Mouse (Mus musculus): ENCODE measurements at regions not wholly inside any gene's neighbourhood (a gene's known extent, or its start where the extent isn't known, plus 50 kb on each side); places are given as distances from the start of the nearest gene placed in this dataset.

DNA sequence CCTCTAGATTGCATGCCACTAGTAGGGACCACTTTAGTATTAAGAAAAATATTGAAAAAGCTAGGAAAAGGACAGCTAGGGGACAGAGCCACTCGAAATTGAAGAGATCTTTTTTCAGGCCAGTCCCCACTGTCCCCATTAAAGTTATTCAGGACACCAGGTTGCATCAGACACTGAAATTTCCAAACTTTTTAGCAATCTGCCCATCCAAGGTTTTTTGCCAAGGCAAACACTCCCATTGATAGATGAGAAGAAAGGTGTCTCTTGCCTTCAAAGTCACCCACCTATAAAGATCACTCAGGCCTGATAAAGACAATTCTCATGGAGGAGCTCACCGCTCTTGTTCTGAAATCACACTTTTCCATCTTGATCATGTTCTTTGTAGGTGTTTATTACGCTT is 552.1 kb upstream of the Gm19410 start:
- Histone ChIP-seq H3K27me3 (replicated peaks; ENCODE audit: control insufficient read depth, insufficient read depth, low read length) (no peaks in the 10 kb centered on the region), H3K4me1 (ENCODE audit: control insufficient read depth, insufficient read depth, low read length) (no peaks in the 10 kb centered on the region), H3K4me3 (ENCODE audit: low read length) (no peak overlapping the region), H3K27ac (ENCODE audit: low read length) (no peak overlapping the region), H3K9me3 (ENCODE audit: control insufficient read depth, low read length) (no peaks in the 10 kb centered on the region), H3K9ac (ENCODE audit: low read depth, low read length) (no peak overlapping the region), H3K36me3 (ENCODE audit: control insufficient read depth, insufficient read depth, low read length) (no peaks in the 10 kb centered on the region), H3K4me2 (ENCODE audit: low read depth, low read length) (no peak overlapping the region)
- 79% methylated on average over 3 of the region's 3 CpGs for WGBS
- no peak for ATAC-seq

DNA sequence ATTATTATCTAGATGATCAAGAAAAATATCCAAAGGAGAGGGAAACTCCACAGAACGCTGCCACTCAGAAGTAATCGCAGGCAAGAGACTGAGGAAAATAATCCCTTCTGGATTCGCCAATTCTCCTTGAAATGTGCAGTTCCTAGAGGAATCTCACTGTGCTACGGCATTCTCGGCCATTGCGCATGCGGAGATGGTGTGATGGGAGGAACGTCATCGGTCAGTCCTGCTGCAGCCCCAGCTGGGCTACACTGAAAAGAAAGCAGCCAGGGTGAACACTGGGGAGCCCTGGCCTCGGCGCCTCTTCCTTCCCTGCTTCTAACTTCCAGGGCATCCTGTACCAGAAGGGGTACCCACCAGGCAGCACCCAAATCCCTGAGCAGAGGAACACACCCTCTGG is 548.0 kb upstream of the Gm19410 start:
- Histone ChIP-seq H3K4me1 (ENCODE audit: control insufficient read depth, insufficient read depth, low read length) (no peaks in the 10 kb centered on the region), H3K36me3 (ENCODE audit: control insufficient read depth, insufficient read depth, low read length) (no peaks in the 10 kb centered on the region), H3K4me2 (ENCODE audit: low read depth, low read length) (no peak overlapping the region), H3K9me3 (ENCODE audit: control insufficient read depth, low read length) (no peaks in the 10 kb centered on the region), H3K27me3 (replicated peaks; ENCODE audit: control insufficient read depth, insufficient read depth, low read length) (no peaks in the 10 kb centered on the region), H3K27ac (ENCODE audit: low read length) (no peak overlapping the region), H3K9ac (ENCODE audit: low read depth, low read length) (no peak overlapping the region), H3K4me3 (ENCODE audit: low read length) (no peak overlapping the region)
- 90% methylated on average over 11 of the region's 11 CpGs for WGBS
- ATAC-seq: no peak

DNA sequence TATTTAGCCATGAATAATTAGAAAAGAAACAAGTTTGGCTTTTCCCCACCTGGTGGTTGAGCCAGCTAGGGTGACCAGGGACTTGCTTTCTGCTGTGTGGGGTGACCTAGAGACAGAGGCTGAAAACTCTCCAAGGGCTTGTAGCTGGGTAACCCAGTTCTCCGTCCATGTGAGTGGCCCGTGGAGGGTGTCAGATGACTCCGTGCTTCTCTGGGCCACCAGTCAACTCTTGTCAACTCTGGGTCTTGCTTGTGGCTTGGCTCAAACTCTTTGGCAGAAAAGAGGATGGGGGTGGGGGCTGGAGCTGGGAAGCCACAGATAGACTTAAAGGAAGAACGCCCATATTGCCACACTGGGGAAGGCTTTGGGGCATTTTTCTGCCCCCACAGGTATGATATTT is 547.3 kb upstream of the Gm19410 start:
- no peak for ATAC-seq
- no peaks in the 10 kb centered on the region for H3K36me3 ChIP-seq (ENCODE audit: control insufficient read depth, insufficient read depth, low read length)
- H3K9ac ChIP-seq (ENCODE audit: low read depth, low read length): no peak overlapping the region
- H3K4me3 ChIP-seq (ENCODE audit: low read length): no peak overlapping the region
- WGBS: 74% methylated on average over 4 of the region's 4 CpGs
- H3K27me3 ChIP-seq (replicated peaks; ENCODE audit: control insufficient read depth, insufficient read depth, low read length): no peaks in the 10 kb centered on the region
- no peaks in the 10 kb centered on the region for H3K4me1 ChIP-seq (ENCODE audit: control insufficient read depth, insufficient read depth, low read length)
- no peak overlapping the region for H3K27ac ChIP-seq (ENCODE audit: low read length)
- no peak overlapping the region for H3K4me2 ChIP-seq (ENCODE audit: low read depth, low read length)
- H3K9me3 ChIP-seq (ENCODE audit: control insufficient read depth, low read length): no peaks in the 10 kb centered on the region

DNA sequence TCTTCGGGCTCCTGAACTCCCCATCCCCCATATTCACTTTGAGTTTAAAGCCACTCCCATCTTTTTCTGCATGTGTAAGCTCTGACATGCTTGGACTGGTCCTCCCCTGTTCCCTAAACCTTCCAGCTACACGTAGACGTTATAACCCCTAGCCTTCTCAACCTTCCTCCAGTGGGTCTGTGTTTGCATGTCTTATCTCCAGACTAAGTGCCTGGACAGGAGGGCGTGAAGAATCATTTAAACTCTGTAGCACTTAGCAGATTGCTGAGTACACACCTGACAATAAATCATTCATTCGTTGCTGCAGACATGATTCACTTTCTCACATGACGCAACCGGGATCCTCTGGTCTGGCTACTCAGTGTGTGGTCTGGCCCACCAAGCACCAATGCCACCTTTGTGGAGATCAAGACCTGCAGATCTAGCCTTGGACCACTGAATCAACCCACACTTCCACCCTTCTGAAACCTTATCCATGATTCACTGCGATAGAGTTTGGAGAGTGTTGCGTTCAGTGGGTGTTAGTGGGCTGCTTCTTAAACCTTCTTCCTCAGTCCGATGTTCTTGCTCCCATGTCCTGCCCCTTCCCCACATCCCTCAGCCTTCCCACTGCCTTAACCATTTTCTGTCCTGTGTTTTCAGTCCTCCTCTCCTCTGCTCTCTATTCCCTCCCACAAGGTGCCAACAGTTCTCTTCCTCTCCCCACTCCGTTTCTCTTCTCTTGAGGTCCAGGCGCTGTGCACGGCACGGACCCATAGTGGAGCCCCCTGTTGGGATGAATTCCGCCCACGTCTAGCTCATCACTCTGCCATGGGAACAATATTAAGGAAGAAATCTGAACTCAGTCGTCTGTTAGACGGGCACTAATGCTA is 541.3 kb upstream of the Gm19410 start:
- Histone ChIP-seq H3K27me3 (replicated peaks; ENCODE audit: control insufficient read depth, insufficient read depth, low read length) (no peaks in the 10 kb centered on the region), H3K4me3 (ENCODE audit: low read length) (peak overlapping the region; percentile 12), H3K36me3 (ENCODE audit: control insufficient read depth, insufficient read depth, low read length) (no peaks in the 10 kb centered on the region), H3K4me2 (ENCODE audit: low read depth, low read length) (peak overlapping the region; percentile 40), H3K4me1 (ENCODE audit: control insufficient read depth, insufficient read depth, low read length) (no peaks in the 10 kb centered on the region), H3K27ac (ENCODE audit: low read length) (no peak overlapping the region), H3K9me3 (ENCODE audit: control insufficient read depth, low read length) (no peaks in the 10 kb centered on the region), H3K9ac (ENCODE audit: low read depth, low read length) (no peak overlapping the region)
- peak; percentile 95 for ATAC-seq
- WGBS: 50% methylated on average over 18 of the region's 18 CpGs

DNA sequence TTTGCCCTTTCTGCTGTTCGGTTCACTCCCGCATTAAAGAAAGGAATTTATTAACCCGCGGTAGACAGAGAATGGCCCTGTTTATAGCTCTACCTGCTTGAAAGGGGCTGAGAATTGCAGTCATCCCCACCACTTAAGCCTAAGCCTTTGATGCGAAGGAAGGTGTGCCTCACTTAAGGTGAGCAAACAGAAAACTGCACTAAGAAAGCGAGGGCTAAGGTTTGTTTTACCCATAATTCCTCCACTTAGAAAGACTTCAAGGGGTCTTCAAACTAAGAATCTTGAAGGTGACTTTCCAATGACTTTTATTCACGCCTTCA is 540.7 kb upstream of the Gm19410 start:
- H3K27ac ChIP-seq (ENCODE audit: low read length): no peak overlapping the region
- no peak overlapping the region for H3K9ac ChIP-seq (ENCODE audit: low read depth, low read length)
- 58% methylated on average over 7 of the region's 7 CpGs for WGBS
- no peaks in the 10 kb centered on the region for H3K36me3 ChIP-seq (ENCODE audit: control insufficient read depth, insufficient read depth, low read length)
- ATAC-seq: no peak
- H3K4me1 ChIP-seq (ENCODE audit: control insufficient read depth, insufficient read depth, low read length): no peaks in the 10 kb centered on the region
- H3K4me2 ChIP-seq (ENCODE audit: low read depth, low read length): peak overlapping the region; percentile 40; the same call in 1 of the 2 replicates
- H3K9me3 ChIP-seq (ENCODE audit: control insufficient read depth, low read length): no peaks in the 10 kb centered on the region
- no peaks in the 10 kb centered on the region for H3K27me3 ChIP-seq (replicated peaks; ENCODE audit: control insufficient read depth, insufficient read depth, low read length)
- no peak overlapping the region for H3K4me3 ChIP-seq (ENCODE audit: low read length)

DNA sequence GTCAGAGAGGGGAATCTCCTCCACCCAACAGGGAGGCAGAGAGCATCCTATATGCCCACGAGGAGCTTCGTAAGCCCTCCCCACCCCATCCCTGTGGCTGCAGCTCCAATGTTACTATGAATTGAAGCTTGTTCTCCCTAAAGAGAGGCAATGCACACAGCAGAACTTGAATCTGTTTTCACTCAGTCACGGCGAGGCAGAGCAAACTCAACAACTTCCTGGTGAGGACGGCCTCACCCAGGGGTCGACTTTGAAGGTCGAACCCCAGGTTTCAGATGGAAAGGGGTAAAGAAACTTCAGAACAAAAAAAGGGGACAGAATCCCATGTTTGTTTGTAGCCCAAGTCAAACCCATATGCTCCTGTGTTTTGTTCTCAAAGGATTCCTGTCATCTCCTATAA is 538.5 kb upstream of the Gm19410 start:
- H3K9me3 ChIP-seq (ENCODE audit: control insufficient read depth, low read length): no peaks in the 10 kb centered on the region
- H3K9ac ChIP-seq (ENCODE audit: low read depth, low read length): no peak overlapping the region
- WGBS: 61% methylated on average over 7 of the region's 7 CpGs
- no peak overlapping the region for H3K27ac ChIP-seq (ENCODE audit: low read length)
- ATAC-seq: no peak
- H3K27me3 ChIP-seq (replicated peaks; ENCODE audit: control insufficient read depth, insufficient read depth, low read length): no peaks in the 10 kb centered on the region
- H3K4me2 ChIP-seq (ENCODE audit: low read depth, low read length): no peak overlapping the region
- H3K36me3 ChIP-seq (ENCODE audit: control insufficient read depth, insufficient read depth, low read length): no peaks in the 10 kb centered on the region
- H3K4me3 ChIP-seq (ENCODE audit: low read length): no peak overlapping the region
- no peaks in the 10 kb centered on the region for H3K4me1 ChIP-seq (ENCODE audit: control insufficient read depth, insufficient read depth, low read length)

DNA sequence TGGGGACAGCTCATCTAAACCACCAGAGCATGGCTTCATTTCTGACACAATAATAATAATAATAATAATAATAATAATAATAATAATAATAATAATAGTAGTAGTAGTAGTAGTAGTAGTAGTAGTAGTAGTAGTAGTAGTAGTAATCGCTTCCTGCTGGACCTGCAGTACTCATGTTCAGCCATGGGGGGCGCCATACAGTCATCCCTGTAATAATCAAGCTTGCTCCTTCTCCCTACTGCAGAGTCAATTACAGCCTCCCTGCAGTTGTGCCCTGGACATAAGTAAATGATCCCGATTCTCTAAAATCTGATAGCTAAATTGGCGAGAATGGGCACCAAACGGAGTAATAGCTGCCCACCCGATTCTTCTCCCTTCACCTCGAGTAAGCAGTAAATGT is 537.1 kb upstream of the Gm19410 start:
- Histone ChIP-seq H3K36me3 (ENCODE audit: control insufficient read depth, insufficient read depth, low read length) (no peaks in the 10 kb centered on the region), H3K27ac (ENCODE audit: low read length) (no peak overlapping the region), H3K4me2 (ENCODE audit: low read depth, low read length) (no peak overlapping the region), H3K4me3 (ENCODE audit: low read length) (no peak overlapping the region), H3K9ac (ENCODE audit: low read depth, low read length) (no peak overlapping the region), H3K4me1 (ENCODE audit: control insufficient read depth, insufficient read depth, low read length) (no peaks in the 10 kb centered on the region), H3K9me3 (ENCODE audit: control insufficient read depth, low read length) (no peaks in the 10 kb centered on the region), H3K27me3 (replicated peaks; ENCODE audit: control insufficient read depth, insufficient read depth, low read length) (no peaks in the 10 kb centered on the region)
- no peak for ATAC-seq
- WGBS: 86% methylated on average over 7 of the region's 7 CpGs

DNA sequence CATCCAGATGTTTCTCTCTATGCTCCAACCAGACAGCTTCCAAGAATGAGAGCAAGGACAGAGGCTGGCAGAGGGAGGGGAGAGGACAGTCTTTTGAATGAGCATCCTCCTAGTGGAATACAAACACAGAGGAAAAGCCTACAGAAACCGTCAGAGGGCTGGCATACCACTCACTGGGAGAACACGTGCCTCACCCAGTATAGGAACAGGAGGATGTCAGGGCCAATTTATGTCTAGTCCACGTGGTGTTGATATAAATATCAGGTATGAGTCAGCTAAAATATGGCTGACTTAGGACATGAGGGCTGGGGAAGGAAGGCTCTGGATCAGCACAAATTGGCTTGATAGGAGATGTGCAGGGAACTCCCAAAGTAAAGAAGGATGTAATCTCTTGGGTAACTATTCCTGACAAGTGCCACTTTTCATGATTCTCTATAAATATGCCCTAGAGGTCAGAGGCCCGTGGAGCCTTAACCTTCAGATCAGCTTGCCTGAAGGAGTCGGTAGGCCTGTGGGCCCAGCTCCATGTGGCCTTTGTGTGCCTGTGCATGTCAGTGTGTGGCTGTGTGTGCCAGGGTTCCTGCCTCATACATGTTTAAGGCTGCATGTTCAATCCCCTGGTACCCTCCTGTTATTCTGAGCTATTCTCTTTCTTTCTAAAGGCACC is 531.9 kb upstream of the Gm19410 start:
- WGBS: 47% methylated on average over 5 of the region's 5 CpGs
- ATAC-seq: no peak
- no peak overlapping the region for H3K27ac ChIP-seq (ENCODE audit: low read length)

DNA sequence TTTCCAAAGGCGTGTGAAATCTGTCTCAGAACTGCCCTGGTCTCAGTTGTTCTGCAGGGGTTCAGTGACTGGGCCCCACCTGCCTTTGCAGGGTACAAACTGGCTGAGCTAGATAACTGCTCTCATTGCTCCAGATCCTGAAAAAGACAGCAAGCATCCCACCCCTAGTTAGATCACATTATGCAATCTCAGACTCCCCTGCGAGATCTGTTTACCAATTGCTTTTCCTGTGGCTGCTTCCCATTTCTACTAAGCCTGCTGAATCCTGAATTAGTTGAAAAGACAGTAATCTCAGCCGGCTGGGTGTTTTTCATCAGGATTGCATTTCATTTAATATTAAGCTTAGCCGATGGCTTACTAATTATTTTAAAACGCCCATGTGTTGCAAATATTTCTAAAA is 531.2 kb upstream of the Gm19410 start:
- H3K27ac ChIP-seq (ENCODE audit: low read length): no peak overlapping the region
- ATAC-seq: no peak

More for the DNA sequence above, 531.9 kb upstream of the Gm19410 start:
- no peak overlapping the region for H3K4me3 ChIP-seq (ENCODE audit: low read length)
- H3K9me3 ChIP-seq (ENCODE audit: control insufficient read depth, low read length): no peaks in the 10 kb centered on the region
- no peak overlapping the region for H3K4me2 ChIP-seq (ENCODE audit: low read depth, low read length)
- no peaks in the 10 kb centered on the region; the same call in 1 of the 2 replicates for H3K4me1 ChIP-seq (ENCODE audit: control insufficient read depth, insufficient read depth, low read length)
- H3K9ac ChIP-seq (ENCODE audit: low read depth, low read length): no peak overlapping the region
- H3K27me3 ChIP-seq (replicated peaks; ENCODE audit: control insufficient read depth, insufficient read depth, low read length): no peaks in the 10 kb centered on the region
- H3K36me3 ChIP-seq (ENCODE audit: control insufficient read depth, insufficient read depth, low read length): no peaks in the 10 kb centered on the region

More for the DNA sequence above, 531.2 kb upstream of the Gm19410 start:
- H3K36me3 ChIP-seq (ENCODE audit: control insufficient read depth, insufficient read depth, low read length): no peaks in the 10 kb centered on the region
- no peak overlapping the region for H3K4me3 ChIP-seq (ENCODE audit: low read length)
- H3K27me3 ChIP-seq (replicated peaks; ENCODE audit: control insufficient read depth, insufficient read depth, low read length): no peaks in the 10 kb centered on the region
- H3K4me2 ChIP-seq (ENCODE audit: low read depth, low read length): no peak overlapping the region
- WGBS: 71% methylated on average over 5 of the region's 5 CpGs
- H3K9me3 ChIP-seq (ENCODE audit: control insufficient read depth, low read length): no peaks in the 10 kb centered on the region
- no peak overlapping the region for H3K9ac ChIP-seq (ENCODE audit: low read depth, low read length)
- H3K4me1 ChIP-seq (ENCODE audit: control insufficient read depth, insufficient read depth, low read length): no peaks in the 10 kb centered on the region; the same call in 1 of the 2 replicates

Data from intestine, embryonic 16.5 days (tissue).